Mouse (Mus musculus): Measurements from ENCODE around the gene Gm12166.
"Not testable (repeated sequence)": the region's sequence is repeated elsewhere in the genome, so short reads cannot be mapped to it uniquely, and the experiment has no call there.

Gene Gm12166

DNA sequence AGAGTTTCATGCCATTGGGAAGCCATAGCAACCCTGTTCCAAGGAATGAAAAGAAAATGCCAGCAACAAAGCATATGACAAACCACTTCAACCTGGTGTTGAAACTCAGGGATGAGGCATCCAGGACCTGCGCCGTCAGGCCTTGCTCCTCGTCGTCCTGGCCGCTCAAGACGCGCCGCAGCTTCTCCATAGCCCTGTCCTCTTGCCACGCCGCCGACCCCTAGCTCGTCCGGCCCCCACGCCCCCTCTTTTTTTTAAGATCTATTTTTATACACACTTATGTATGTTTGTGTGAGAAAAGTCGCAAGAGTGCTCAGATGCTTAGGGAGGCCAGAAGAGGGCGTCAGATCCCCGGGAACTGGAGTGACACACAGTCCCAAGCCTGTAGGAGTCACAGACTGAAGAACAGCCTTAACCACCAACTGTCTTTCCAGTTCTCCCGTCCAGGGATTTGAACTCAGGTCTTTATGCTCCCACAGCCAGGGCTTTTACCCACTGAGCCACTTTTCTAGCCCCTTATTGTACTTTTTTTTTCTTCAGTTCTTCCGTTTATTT, at the start of gene Gm12166:
TSS of gene Gm12166 (minus strand) at position 217 of the 555 bp plus-strand sequence.
- DNase-seq (ENCODE audit: extremely low spot score, low read depth, low spot score), result not testable (repeated sequence)

DNA sequence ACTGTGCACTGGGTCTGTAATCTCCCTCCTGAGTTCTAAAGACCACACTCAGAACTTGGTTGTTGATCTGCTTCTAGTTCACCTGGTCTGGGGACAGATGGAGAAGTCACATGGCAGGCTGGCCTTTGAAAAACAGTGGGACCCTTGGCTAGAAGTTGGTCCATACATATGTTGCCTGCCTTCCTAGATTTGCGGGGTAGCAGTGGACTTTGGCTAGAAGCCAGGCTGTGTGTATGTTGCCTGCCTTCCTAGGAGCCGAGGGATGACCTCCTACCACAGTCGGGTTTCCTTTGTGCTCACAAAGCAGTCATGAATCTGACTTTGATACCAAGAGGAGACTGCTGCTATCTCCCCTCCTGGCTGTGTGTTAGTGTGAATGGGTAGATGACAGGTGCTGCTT, 44.9 kb upstream of the Gm12166 start:
- no peak for DNase-seq (ENCODE audit: extremely low spot score, low read depth, low spot score)

DNA sequence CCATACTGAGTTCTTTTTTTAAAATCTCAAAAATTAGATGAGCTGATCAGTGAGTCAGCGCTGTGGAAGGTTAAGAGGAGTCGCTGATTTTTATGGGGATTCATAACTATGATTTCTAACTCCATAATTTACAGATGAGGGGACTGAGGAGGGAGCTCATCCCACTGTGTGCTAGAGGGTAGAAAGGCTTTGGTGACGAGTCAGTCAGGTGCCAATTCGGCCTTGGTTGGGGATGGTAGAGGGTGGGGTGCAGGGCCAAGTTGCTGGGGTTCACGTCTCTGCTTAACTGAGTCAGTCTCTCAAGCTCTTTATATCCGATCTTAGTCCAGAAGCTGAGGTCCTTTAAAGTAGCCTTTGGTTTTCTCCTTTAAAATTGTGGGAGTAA, 44.1 kb upstream of the Gm12166 start:
- DNase-seq (ENCODE audit: extremely low spot score, low read depth, low spot score), result no peak

DNA sequence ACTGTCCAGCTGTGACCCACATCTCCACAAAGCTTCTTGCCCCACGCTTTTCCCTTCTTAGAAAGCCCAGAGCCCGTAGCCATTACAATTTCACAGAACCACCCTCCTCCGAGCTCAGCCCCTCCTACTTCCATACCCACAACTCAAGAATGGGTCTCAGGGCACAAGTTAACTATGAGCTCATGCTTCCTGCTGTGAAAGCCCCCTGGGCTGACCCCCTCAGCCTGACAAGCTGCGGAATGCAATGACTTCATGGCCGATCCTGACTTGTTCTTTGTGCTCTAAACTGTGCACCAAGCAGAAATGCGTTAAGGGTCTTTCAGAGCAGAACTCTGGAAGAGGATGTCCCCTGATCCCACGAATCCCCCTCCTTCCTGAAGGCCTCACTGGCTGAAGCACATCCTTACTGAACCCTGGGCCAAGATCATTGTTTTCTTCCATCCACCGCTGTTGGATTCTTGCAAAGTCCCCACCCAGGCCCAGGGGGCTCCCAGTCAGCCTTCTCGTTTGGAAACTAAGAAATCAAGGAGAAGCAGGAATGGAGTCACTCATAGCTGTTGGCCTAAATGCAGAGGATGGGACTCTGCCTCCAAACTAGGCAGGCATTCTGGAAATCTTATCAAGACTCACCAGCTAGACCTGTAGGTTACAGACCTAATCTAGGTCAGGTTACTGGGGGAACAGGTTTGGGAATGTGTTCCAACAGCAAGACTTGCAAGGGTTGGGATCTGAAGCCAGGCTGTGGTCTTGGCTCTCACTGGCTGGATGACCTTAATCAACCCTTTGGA, 43.5 kb upstream of the Gm12166 start:
- no peak for DNase-seq (ENCODE audit: extremely low spot score, low read depth, low spot score)

DNA sequence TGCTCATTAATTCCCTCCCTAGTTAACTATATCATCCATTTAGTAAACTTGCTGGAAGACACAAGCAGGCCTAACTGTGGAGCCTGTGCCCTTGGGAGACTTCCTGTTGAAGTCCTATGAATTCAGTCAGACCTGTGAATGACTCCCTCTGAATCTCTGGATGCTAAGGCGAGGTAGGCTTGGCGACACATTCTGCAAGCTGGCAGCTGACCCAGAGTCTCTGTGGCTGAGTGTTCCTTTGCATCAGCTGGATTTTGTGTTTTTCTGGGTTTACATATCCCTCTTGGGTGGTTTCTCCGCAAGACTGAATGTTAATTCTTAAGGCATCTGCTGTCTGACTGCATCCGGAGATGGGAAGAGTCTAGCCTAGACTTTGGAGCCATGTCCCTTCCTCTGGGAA, 40.0 kb upstream of the Gm12166 start:
- DNase-seq (ENCODE audit: extremely low spot score, low read depth, low spot score), result no peak

DNA sequence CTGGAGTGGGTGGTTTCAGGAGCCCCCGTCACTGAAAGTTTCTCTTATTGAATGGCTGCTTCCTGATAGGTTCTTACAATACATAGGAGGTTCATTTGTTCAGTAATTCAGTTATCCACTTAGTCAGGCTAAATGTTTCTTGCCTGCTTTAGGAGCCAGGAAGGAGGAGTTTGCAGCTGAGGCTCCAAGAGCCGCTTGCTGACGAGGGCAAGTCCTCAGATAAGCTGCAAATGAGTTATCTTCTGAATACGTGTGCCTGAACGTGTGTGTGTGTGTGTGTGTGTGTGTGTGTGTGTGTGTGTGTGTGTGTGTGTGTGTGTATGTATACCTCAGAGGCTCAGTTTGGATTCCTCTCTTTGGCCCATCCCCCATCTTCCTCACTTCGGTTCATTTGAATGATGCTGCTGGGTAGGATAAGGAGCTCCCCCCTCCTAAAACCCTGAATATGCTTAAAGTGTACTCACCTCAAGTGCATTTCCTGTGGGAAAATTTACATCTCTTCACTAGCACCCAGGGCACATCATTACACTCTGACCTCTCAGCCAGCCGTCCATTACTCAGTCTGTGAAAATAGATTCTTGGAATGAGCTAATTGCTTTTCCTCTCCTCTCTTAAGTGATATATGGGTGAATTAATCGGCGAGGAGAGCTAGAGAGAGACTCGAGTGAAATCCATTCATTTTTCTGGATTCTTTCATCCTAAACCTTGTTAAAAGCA, 39.0 kb upstream of the Gm12166 start:
- no peak for DNase-seq (ENCODE audit: extremely low spot score, low read depth, low spot score)

DNA sequence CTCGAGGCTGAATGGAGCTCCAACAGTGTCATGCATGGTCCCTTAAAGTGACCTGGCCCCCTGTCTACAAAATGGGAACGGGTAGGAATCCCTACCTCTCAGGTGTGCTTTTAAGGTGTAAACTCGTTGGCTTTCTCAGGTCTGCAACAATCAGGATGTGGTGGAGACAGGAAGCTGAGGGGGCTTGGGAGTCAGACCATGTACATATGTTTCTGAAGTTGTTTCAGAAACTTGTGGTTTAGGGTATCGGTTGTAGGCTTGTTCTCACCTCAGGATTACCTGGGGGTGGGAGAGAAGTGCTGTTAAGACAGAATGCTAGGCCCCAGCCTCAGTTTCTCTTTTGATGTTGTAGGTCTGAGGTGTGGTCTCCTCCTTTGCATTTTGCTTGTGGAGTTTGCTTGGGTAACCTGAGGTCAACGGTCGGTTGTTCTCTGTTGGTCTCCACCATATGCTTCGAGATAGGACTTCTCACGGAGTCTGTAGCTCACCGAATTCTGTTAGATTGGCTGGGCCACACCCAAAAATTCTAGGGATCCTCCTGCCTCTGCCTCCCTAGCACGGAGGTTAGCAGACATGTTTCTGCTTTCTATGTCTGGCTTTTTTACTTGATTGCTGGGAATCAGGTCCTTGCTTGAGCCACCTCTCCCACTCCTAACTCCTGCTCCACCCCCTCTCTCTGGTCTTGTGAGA, 38.1 kb upstream of the Gm12166 start:
- no peak for DNase-seq (ENCODE audit: extremely low spot score, low read depth, low spot score)

DNA sequence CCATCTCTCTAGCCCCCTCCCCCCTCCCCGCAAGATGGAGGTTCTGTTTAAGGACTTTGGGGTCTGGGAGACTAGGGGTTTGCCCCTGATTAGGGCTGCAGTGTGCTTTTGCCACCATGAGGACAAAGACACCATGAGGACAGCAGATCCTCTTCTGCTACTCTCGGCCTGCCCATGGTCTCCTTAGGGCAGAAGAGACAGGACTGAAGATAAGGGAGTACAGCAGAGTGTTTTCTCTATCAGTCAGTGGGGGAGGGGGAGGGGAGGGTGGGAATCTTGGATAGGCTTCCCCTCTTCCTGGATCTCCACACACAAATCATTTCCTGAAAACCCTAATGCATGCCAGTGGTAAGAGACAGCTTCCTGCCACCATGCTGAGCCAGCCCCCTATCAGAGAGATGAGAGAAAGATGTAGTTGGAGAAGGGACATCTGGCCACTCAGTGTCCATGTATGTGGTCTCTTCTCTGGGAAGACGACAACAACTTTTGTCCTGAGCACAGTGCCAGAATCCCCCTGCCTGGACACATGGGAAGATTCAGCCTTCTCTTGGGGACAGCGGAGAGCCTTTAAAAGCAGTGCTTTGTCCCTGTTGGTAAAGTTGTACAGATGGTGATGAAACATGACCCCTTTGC, 37.1 kb upstream of the Gm12166 start:
- no peak for DNase-seq (ENCODE audit: extremely low spot score, low read depth, low spot score)

DNA sequence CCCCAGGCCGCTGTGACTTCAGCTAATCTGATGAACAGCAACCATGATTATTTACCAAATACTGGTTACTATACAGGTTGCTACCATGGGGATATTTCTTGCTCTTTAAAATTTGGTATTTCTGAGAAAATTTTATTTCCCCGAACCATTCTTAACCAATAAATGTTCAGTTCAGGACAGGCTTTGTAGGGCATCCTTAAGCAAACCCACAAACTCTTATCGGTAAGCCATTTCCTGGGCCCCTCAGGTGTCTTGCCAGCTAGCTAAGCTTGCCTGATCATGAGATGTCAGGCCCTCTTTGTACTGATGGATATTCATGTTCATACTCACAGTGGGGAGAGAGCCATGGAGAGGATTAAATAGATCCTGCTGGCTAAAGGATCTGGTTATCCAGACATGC, 34.3 kb upstream of the Gm12166 start:
- DNase-seq (ENCODE audit: extremely low spot score, low read depth, low spot score), result no peak

DNA sequence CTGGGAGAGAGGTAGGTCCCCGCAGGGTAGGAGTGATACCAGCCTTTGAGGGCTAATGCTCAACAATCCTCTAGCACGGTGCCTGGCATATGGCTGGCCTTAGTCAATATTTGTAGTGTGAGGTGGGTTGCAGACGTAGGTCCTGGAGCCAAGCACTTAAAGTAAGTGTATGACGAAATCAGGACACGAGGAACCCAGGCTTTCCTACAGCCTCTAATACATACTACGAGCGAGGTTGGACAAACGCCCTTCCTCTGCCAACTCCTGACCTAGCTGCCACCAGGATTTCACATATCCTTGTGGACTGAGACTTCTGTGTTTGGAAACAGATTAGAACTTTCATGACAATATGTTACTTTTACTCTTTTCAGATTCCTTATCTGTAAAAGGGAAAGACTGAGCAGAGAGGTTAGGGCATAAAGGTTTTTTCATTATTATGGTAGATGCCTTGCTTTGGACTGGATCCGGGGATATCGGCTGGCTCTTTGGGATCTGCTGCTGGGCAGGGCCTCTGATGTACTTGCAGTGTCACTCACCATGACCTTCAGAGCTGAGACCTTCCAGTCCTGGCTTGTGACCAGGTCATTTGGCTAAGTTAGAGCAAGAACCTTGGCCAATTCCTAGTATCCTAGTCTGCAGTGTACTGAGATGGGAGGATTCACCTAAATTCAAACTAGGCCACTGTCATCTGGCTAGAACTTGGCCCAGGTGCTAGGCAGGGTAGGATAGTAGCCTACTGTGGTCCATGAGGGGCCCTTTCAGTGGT, 33.5 kb upstream of the Gm12166 start:
- no peak for DNase-seq (ENCODE audit: extremely low spot score, low read depth, low spot score)

DNA sequence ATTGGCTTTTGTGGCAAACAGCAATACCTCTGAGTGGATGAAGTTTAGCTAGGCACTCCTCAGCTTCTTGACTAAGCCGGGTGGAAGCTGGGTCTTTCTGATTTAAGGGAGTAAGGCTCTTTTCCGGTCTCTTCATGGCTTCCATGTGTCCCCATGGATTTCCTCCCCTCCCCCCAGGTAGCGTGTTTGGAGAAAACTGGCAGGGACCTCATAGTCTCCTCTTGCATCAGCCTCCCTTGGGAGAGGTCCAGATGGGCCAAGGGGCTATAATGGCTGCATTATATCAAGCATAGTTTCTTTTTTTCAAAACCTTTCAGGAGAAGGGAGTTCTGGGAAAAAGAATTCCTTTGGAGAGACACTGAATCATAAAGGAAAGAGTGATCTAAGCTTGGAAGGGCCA, 32.4 kb upstream of the Gm12166 start:
- no peak for DNase-seq (ENCODE audit: extremely low spot score, low read depth, low spot score)

DNA sequence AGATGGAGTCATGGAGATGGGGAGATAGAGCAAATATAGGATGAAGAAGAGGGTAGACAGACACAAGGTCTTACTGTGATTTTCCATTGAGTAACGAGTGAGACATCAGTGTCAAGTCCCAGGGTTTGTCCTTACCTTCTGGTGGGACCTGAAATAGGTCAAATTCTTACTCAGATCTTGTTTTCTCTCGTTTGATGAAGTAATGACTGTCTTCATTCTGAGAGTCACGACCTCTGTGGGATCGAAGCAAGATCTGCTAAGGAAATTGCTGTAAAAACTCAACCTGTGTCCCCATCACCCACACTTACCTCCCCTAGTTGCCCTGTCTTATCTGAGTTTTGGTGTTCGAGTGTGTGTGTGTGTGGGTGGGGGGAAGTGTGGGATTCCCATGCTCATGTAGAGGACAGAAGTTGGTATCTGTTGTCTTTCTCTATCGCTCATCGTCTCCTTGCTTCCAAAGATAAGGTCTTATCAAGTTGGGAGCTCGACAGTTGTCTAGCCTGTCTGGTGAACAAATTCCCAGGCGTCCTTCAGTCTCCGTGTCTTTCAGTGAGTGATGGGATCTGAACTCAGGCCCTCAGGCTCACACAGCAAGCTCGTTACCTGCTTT, 31.8 kb upstream of the Gm12166 start:
- no peak for DNase-seq (ENCODE audit: extremely low spot score, low read depth, low spot score)

DNA sequence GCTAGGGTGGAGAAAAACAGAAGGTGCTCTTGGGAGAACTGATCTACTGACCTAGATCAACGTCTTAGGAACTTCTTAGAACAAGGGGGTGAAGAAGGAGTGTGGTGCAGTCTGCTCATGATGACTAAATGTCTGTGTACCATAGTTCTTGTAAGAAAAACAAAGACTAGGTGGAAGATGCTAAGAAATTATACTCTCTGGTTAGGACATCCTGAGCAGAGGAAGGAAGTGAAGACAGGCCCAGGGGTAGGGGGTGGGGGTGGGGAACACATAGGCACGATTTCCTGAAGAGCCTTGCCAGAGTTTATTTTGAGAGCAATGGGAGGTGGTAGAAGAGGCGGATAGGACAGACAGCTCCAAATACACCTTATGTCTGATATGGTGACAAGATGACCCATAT, 31.3 kb upstream of the Gm12166 start:
- no peak for DNase-seq (ENCODE audit: extremely low spot score, low read depth, low spot score)

DNA sequence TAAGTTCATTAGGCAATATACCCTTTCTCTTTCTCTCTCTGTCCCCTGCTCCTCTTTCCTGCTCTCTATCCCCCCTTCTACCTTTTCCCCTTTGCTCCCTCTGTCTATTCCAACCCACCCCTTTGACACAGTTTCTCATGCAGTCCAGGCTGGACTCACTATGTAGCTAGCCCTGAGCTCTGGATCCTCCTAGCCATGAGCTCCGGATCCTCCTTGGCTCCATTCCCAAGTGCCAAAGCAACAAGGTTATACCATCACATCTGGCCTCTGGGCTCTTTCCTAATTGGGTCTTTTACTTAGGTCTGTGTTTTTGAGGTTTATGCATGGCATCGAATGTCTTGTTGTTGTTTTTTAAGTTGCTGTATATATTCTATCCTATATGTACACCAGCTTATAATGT, 29.0 kb upstream of the Gm12166 start:
- no peak for DNase-seq (ENCODE audit: extremely low spot score, low read depth, low spot score)

DNA sequence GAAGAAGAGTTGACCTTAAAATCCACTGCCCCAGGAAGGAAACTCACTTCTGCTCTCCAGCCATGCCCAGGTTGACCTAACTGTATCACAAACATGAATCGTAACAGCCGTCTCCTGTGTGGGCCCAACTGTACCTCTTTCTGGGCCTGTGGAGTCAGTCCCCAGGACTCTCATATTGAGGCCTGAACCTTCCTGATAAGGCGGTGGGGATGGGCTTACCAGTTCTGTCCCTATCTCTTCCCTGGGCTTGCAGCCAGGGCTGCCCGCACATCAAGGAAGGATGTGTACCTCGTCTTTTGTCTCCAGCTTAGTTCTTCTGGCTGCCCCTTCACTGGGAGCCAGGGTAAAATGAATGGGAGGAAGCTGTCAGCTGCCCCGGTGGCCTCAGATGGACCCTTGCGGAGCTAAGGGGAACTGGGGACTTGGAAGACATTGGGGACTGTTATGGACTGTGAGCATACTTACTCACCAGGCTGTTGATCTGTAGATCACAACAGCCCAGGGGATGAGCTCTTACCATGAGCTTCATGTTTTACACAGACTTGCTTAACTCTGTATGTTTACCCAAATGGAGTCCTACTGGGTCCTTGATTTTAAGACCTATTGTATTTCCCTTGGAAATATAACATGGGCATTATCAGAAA, 25.7 kb upstream of the Gm12166 start:
- no peak for DNase-seq (ENCODE audit: extremely low spot score, low read depth, low spot score)

DNA sequence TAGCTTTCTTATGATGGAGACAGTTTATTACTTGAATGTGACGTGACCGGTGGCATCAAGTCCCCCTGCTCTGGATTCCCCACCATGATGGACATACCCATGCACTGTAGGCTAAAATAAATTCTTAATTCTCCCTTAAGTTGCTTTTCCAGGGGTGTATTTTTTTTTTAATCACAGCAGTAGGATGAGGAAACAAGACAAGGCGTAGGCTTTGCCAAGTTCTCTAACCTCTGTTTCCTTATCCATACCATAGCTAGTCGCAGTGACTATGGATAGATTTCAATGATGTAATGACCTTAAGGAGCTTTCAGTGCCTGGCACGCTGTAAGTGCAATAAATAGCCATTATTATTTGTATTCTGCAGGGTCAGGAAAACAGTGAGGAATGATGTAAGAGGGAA, 25.2 kb upstream of the Gm12166 start:
- DNase-seq (ENCODE audit: extremely low spot score, low read depth, low spot score), result no peak

DNA sequence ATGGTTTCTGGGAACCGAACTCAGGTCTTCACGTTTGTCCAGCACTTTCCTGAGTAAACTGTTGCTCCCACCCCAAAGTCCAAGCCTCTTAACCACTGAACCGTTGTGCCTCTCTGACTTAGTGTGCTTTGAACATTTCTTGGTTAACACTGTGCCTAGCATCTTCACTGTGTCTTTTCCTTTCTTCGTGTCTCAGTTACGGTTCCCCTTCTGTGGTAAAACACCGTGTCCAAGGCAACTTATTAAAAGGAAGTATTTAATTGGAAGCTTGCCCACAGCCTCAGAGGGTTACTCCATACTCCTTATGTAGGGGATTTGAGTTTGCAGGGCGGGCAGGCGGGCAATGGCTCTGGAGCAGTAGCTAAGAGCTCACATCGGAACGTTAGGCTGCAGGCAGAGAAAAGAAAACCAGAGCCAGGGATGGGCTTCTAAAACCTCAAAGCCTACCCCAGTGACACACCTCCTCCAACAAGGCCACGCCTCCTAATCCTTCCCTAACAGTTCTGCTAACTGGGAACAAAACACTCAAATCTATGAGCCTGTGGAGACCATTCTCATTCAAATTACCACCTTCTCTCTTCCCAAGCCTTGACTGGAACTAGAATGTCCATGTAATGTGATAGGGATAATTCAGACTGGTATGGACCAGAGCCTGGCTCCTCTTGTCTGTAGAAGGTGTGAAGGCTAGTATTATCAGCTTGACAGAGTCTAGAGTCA, 24.5 kb upstream of the Gm12166 start:
- DNase-seq (ENCODE audit: extremely low spot score, low read depth, low spot score), result no peak

DNA sequence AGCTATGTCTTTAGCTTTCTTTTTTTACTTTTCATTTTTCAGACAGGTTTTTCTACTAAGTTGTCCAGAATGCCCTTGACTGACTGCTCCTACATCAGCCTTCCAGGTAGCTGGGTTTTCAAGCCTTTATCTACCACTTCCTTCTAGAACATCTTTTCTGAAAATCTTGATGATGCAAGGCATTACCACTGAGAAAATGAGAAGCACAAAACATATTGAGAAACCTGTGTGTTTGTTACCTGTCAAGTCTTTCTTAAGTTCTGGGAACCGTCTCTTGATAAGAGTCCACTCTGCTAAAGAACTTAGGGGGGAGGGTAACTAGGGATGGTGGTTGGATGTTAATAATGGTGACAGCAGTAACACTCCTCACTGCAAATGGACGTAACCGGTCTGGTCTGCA, 23.4 kb upstream of the Gm12166 start:
- no peak for DNase-seq (ENCODE audit: extremely low spot score, low read depth, low spot score)

Measured in hindlimb bud, embryonic 11.5 days (tissue).